Mouse (Mus musculus): ENCODE measurements around the gene Ndufs2. TPM values are rescaled to one million over a fixed set of nuclear protein-coding genes. Genes with fewer than 3 reads are reported as not detected.

Gene Ndufs2
- total and polyA plus RNA-seq, 2 experiments from 2014 or later, result 1,009 to 1,127 TPM

GRCm38 (mm10) chr1:171205704-171206493, 45.3 kb downstream of the Ndufs2 start:
- ATAC-seq (ENCODE audit: insufficient read depth, low read depth) (0 out of 2 replicates have a peak, but pooled peaks have one; percentile 36), DNase-seq (ENCODE audit: low spot score) (no peak)
- Histone ChIP-seq H3K27ac (ENCODE audit: low read depth) (no peak overlapping the region), H3K4me2 (ENCODE audit: low read depth, low read length) (no peak overlapping the region), H3K4me1 (ENCODE audit: control insufficient read depth, insufficient read depth) (no peaks in the 10 kb centered on the region; the same call in 1 of the 2 replicates), H3K27me3 (ENCODE audit: control insufficient read depth, insufficient read depth, low read length) (no peaks in the 10 kb centered on the region), H3K36me3 (replicated peaks; ENCODE audit: control insufficient read depth, insufficient read depth, low read length) (no peaks in the 10 kb centered on the region), H3K9ac (replicated peaks; ENCODE audit: low read depth, low read length) (no peak overlapping the region), H3K9me3 (replicated peaks; ENCODE audit: control insufficient read depth, low read length) (no peaks in the 10 kb centered on the region), H3K4me3 (ENCODE audit: low read depth, low read length) (no peak overlapping the region)
- 57% methylated on average over 6 of the region's 6 CpGs for WGBS
- no peak for TF ChIP-seq EP300 (IDR thresholded peaks at IDR 0.05; ENCODE audit: low read depth)
- TF ChIP-seq CTCF (IDR thresholded peaks at IDR 0.05; ENCODE audit: low read depth), result no peak

GRCm38 (mm10) chr1:171204249-171204644, 46.9 kb downstream of the Ndufs2 start:
- H3K27me3 ChIP-seq (ENCODE audit: control insufficient read depth, insufficient read depth, low read length), result no peaks in the 10 kb centered on the region
- no peak for TF ChIP-seq CTCF (IDR thresholded peaks at IDR 0.05; ENCODE audit: low read depth)
- ATAC-seq (ENCODE audit: insufficient read depth, low read depth) (no peak), DNase-seq (ENCODE audit: low spot score) (no peak)
- no peaks in the 10 kb centered on the region for H3K9me3 ChIP-seq (replicated peaks; ENCODE audit: control insufficient read depth, low read length)
- no peaks in the 10 kb centered on the region for H3K36me3 ChIP-seq (replicated peaks; ENCODE audit: control insufficient read depth, insufficient read depth, low read length)
- no peak overlapping the region for H3K4me2 ChIP-seq (ENCODE audit: low read depth, low read length)
- no peaks in the 10 kb centered on the region for H3K4me1 ChIP-seq (ENCODE audit: control insufficient read depth, insufficient read depth)
- no peak overlapping the region for H3K4me3 ChIP-seq (ENCODE audit: low read depth, low read length)
- H3K9ac ChIP-seq (replicated peaks; ENCODE audit: low read depth, low read length), result no peak overlapping the region
- 56% methylated on average over 7 of the region's 7 CpGs for WGBS
- no peak overlapping the region for H3K27ac ChIP-seq (ENCODE audit: low read depth)

- no peaks in the 10 kb centered on the region for H3K9me3 ChIP-seq (replicated peaks; ENCODE audit: control insufficient read depth, low read length)
- no peak overlapping the region for H3K4me3 ChIP-seq (ENCODE audit: low read depth, low read length)
- no peak for ATAC-seq (ENCODE audit: insufficient read depth, low read depth)
- no peaks in the 10 kb centered on the region for H3K4me1 ChIP-seq (ENCODE audit: control insufficient read depth, insufficient read depth)
- TF ChIP-seq CTCF (IDR thresholded peaks at IDR 0.05; ENCODE audit: low read depth) (no peak), EP300 (IDR thresholded peaks at IDR 0.05; ENCODE audit: low read depth) (no peak)
- no peak overlapping the region for H3K27ac ChIP-seq (ENCODE audit: low read depth)
- no peaks in the 10 kb centered on the region for H3K36me3 ChIP-seq (replicated peaks; ENCODE audit: control insufficient read depth, insufficient read depth, low read length)
- no peak for DNase-seq (ENCODE audit: low spot score)
- H3K27me3 ChIP-seq (ENCODE audit: control insufficient read depth, insufficient read depth, low read length), result no peaks in the 10 kb centered on the region
- 61% methylated on average over 10 of the region's 11 CpGs for WGBS
- H3K9ac ChIP-seq (replicated peaks; ENCODE audit: low read depth, low read length), result no peak overlapping the region
- H3K4me2 ChIP-seq (ENCODE audit: low read depth, low read length), result no peak overlapping the region
These were observed 47.5 kb downstream of the Ndufs2 start for GRCm38 (mm10) chr1:171203471-171204248.

GRCm38 (mm10) chr1:171200769-171201168, 50.4 kb downstream of the Ndufs2 start:
- WGBS, result 94% methylated on average over 1 of the region's 1 CpGs
- H3K4me2 ChIP-seq (ENCODE audit: low read depth, low read length), result no peak overlapping the region

GRCm38 (mm10) chr1:171199532-171199931, 51.7 kb downstream of the Ndufs2 start:
- Histone ChIP-seq H3K27me3 (ENCODE audit: control insufficient read depth, insufficient read depth, low read length) (no peaks in the 10 kb centered on the region), H3K4me1 (ENCODE audit: control insufficient read depth, insufficient read depth) (peaks cover 2% of the 10 kb centered on the region), H3K4me3 (ENCODE audit: low read depth, low read length) (no peak overlapping the region), H3K27ac (ENCODE audit: low read depth) (no peak overlapping the region), H3K36me3 (replicated peaks; ENCODE audit: control insufficient read depth, insufficient read depth, low read length) (no peaks in the 10 kb centered on the region), H3K4me2 (ENCODE audit: low read depth, low read length) (no peak overlapping the region), H3K9ac (replicated peaks; ENCODE audit: low read depth, low read length) (no peak overlapping the region), H3K9me3 (replicated peaks; ENCODE audit: control insufficient read depth, low read length) (no peaks in the 10 kb centered on the region)
- WGBS, result 40% methylated on average over 1 of the region's 1 CpGs
- no peak for TF ChIP-seq CTCF (IDR thresholded peaks at IDR 0.05; ENCODE audit: low read depth)
- no peak for TF ChIP-seq EP300 (IDR thresholded peaks at IDR 0.05; ENCODE audit: low read depth)
- DNase-seq (ENCODE audit: low spot score) (no peak), ATAC-seq (ENCODE audit: insufficient read depth, low read depth) (no peak)

More at GRCm38 (mm10) chr1:171200769-171201168, 50.4 kb downstream of the Ndufs2 start:
- no peak for TF ChIP-seq EP300 (IDR thresholded peaks at IDR 0.05; ENCODE audit: low read depth)
- H3K9ac ChIP-seq (replicated peaks; ENCODE audit: low read depth, low read length), result no peak overlapping the region
- DNase-seq (ENCODE audit: low spot score) (no peak), ATAC-seq (ENCODE audit: insufficient read depth, low read depth) (no peak)
- H3K27ac ChIP-seq (ENCODE audit: low read depth), result no peak overlapping the region
- H3K36me3 ChIP-seq (replicated peaks; ENCODE audit: control insufficient read depth, insufficient read depth, low read length), result no peaks in the 10 kb centered on the region
- no peak overlapping the region for H3K4me3 ChIP-seq (ENCODE audit: low read depth, low read length)
- H3K9me3 ChIP-seq (replicated peaks; ENCODE audit: control insufficient read depth, low read length), result no peaks in the 10 kb centered on the region
- H3K27me3 ChIP-seq (ENCODE audit: control insufficient read depth, insufficient read depth, low read length), result no peaks in the 10 kb centered on the region
- H3K4me1 ChIP-seq (ENCODE audit: control insufficient read depth, insufficient read depth), result no peaks in the 10 kb centered on the region

Measured in heart, postnatal 0 days (tissue).